10 mouse cellular contexts compared by ENCODE assay signal in genomic region chr17:5164794-5165193, GRCm38 (mm10).
"Had no signal": no experiment of that assay in that cellular context is flagged by ENCODE, and none has a peak within 500 bp of the region (broad histone marks: within the 10 kb centered on the region; RNA-seq: fewer than 3 reads in every experiment).

No protein-coding gene starts in this region.

- DNase-seq: kidney, adult 2 months; kidney, postnatal 14 days; lung, adult 2 months; lung, postnatal 36 days; retina, postnatal 1 day had no signal

- H3K4me3 ChIP-seq: kidney, embryonic 15.5 days; limb, embryonic 10.5 days; liver, embryonic 15.5 days; midbrain, embryonic 15.5 days; neural tube, embryonic 13.5 days had no signal

- H3K27ac ChIP-seq: kidney, embryonic 15.5 days; limb, embryonic 10.5 days; liver, embryonic 15.5 days; midbrain, embryonic 15.5 days; neural tube, embryonic 13.5 days had no signal
